Mouse (Mus musculus) 3T3-L1 (cell line): ENCODE measurements around the gene Icam1.

Experiments used
- DNase-seq: peaks from one replicate; pipeline ENCODE4 v3.0.0-alpha.2; 2015; ENCODE audit warnings: low read depth, low spot score

The Icam1 gene

DNA sequence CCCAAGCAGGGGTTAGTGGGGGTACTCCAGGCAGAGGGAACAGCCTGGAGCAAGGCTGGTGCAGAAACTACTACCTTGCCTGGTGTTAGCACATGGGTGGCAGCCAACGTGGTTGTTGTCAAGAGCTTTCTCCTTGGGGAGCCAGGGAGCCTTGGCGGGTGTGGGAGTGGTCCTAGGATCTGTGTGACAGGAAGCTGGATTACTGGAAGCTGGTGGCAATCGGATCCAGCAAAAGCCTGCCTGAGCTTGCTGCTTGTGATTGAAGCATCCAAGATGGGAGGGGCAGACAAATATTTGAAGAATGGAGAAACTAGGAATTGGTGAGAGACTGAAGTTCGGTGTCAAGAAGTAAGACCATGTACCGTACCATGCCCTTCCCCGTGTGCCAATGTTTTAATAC lies 6.5 kb downstream of the Icam1 start:
- DNase-seq = no peak

DNA sequence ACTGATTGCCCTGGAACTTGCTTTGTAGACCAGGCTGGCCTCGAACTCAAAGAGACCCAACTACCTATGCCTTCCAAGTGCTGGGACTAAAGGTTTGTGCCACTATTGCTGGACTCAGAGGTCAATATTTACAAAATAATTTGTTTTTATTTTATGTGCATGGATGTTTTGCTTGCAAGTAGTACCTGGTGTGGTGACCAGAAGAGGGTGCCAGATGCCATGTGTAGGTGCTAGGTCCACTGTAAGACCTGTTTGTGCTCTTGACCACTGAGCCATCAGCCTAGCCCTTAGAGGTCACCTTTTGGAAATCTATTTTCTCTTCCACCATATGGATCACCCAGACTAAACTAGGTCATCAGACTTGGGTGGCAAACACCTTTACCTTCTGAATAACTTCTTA lies 6.9 kb downstream of the Icam1 start:
- no peak for DNase-seq

DNA sequence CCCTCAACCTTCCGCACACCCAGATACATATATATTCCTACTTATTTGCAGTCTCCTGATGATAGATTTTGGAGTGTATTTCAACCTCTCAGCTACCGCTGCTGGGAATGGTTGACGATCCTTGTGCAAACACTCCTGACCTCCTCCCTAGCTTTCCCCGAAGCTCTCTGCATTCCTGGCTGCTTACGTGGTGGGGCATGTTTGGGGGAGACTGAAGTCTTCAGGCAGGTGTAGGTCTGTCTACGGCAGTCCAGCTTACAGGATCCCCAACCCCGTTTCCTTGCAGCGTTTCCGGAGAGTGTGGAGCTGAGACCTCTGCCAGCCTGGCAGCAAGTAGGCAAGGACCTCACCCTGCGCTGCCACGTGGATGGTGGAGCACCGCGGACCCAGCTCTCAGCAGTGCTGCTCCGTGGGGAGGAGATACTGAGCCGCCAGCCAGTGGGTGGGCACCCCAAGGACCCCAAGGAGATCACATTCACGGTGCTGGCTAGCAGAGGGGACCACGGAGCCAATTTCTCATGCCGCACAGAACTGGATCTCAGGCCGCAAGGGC lies 9.5 kb downstream of the Icam1 start:
- DNase-seq = no peak

DNA sequence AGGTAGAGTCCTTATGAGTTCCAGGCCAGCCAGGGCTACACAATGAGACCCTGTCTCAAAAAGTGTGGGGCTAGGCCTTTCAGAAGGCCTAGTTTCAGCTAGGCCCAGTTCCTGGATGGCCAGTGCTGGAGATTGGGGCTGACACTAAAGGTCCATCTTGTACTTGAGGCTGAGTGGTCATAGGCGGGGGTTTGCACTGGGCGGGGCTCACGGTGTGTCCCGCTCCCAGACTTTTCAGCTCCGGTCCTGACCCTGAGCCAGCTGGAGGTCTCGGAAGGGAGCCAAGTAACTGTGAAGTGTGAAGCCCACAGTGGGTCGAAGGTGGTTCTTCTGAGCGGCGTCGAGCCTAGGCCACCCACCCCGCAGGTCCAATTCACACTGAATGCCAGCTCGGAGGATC lies 11.1 kb downstream of the Icam1 start:
- no peak for DNase-seq

DNA sequence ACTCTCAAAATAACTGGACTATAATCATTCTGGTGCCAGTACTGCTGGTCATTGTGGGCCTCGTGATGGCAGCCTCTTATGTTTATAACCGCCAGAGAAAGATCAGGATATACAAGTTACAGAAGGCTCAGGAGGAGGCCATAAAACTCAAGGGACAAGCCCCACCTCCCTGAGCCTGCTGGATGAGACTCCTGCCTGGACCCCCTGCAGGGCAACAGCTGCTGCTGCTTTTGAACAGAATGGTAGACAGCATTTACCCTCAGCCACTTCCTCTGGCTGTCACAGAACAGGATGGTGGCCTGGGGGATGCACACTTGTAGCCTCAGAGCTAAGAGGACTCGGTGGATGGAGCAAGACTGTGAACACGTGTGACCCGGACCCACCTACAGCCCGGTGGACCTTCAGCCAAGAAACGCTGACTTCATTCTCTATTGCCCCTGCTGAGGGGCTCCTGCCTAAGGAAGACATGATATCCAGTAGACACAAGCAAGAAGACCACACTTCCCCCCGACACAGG lies 12.0 kb downstream of the Icam1 start:
- DNase-seq = no peak

DNA sequence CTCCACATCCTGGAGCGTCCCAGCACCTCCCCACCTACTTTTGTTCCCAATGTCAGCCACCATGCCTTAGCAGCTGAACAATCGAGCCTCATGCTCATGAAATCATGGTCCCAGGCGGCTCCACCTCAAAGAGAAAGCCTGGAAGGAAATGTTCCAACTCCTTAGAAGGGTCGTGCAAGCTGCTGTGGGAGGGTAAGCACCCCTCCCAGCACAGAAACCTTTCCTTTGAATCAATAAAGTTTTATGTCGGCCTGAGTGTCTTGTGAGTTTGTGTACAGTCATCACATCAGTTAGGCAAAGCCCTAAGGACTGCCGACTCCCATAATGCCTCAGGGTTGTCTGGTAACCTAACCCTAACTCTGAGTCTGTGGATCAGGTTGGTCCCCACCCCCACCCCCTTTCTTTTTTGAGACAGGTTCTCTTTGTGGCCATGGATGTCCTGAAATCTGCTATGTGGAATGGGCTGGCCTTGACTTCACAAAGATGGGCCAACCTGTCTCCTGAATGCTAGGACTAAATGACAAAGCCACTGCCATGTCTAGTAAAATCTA lies 12.8 kb downstream of the Icam1 start:
- no peak for DNase-seq

DNA sequence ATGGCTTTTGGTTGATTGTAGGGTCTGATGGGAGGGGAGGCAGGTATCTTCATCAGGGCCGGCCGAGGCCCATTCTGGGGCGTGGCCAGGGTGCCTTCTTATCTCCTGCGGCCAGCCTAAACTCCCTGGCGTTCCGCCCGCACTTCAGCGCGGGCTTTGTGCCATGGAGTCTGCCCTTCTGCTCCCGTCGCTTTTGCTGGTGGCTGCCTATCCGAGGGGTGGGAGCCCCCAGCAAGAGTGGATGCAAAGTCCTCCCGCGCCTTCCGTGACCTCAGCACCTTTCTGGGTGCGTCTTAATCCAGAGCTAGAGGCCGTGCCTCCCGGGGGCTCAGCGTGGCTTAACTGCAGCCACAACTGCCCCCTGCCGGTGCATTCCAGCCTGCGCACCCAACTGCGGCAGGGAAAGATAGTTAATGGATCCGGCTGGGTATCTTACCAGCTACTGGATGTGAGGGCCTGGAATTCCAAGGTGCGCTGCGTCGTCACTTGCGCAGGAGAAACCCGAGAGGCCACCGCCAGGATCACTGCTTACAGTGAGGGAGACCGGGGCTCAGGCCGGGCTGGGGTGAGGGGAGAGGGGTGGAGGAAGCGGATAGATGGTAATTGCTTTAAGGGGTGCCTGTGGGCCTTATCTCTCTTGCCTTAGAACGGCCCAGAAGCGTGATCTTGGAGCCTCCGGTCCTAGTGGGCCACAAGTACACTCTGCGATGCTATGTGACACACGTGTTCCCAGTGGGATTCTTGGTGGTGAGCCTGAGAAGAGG lies 13.7 kb downstream of the Icam1 start, which contains the start of gene Icam4:
Gene Icam4, plus strand, starts transcription at position 83 of the 764 bp plus-strand sequence.
- DNase-seq = peak; percentile 49

DNA sequence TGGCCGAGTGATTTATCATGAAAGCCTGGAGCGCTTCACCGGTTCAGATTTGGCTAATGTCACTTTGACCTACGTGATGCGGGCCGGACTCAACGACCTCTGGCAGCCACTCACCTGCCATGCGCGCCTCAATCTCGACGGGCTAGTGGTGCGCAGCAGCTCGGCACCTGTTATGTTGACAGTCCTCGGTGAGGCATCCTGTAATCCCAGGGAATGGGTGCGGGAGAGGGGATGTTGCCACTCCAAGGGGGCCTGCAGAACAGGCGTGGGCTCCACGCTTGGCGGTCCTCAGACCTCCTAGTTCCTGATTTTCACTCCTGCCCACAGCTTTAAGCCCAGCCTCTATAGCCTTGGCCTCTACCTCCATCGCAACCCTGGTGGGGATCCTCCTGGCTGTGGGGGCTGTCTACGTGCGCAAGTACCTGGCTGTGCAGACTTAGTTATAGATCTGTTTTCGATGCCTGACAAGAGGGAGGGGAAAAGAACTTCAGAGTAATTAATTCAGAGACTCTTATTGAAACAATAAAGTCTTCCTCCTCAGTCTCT lies 14.3 kb downstream of the Icam1 start:
- DNase-seq = no peak

DNA sequence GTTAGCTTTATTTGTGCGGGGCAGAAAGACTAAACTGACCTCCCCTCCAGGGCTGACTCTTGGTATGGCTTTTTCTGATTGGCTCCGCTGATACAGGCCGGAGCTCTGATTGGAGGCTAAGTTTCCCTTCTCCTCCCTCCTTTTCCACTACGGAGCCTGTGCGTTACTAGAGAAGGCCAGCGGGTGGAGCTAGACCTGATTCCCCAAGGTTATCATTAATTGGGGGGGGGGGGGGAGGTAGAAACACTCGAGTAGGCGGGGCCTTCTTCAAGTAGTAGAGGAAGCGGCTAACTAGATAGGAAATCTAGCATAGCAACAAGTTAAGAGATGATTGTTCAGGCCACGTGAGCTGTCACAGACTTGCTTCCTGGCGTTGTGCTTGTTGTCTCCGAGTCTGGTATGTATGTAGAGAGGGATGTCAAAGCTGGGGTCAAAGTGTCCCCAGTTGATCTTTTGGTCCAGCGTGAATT lies 15.0 kb downstream of the Icam1 start:
- peak; percentile 97 for DNase-seq

DNA sequence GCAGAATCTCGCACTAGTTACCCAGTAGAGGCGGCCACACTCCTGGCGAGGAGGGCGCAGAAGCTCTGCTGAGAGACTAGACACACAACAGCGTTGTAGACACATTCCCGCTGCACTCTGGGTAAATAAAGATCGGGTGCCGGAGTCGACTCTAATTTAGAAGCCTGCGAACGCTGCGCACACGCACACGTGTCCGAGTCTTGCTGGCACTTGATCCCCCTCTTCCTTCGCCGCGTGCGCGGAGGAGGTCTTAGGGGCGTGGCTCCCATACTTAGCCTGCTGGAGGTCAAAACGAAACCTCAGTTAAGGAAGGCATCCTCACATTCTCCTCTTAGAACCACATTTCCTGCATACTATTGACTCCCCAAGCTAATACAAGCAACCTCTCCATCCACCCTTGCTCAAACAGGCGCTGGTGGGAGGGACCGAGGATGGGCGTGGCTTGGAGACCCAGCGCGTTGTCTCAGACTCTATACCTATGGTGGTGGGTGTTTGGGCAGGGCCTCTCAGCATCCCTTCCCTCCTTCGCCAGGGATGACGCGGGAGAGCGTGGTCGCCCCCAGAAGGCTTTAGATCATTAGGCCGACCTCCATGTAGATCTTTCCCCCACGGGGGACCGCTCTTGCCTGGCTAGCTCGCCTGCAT lies 15.6 kb downstream of the Icam1 start:
- peak; percentile 84 for DNase-seq

DNA sequence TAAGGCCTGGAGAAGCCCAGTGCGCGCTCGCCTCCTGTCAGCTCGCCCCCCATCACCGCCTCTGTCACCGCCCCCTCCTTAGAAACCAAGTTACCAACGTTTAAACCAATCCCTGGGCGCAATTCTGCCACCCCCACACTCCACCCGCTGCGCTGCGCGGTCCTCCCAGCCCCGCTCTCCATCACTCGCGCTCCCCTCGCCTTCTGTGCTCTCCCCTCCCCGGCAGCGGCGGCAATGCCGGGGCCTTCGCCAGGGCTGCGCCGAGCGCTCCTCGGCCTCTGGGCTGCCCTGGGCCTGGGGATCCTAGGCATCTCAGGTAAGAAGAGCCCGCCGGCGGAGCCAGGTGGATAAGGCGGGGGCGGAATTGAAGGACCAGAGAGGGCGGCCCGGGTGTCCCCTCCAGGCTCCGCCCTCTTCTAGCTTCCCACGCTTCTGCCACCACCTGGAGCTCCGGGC lies 16.1 kb downstream of the Icam1 start, which contains the start of gene Icam5:
Gene Icam5, plus strand, starts transcription at position 178 of the 456 bp plus-strand sequence.
- peak; percentile 45 for DNase-seq

DNA sequence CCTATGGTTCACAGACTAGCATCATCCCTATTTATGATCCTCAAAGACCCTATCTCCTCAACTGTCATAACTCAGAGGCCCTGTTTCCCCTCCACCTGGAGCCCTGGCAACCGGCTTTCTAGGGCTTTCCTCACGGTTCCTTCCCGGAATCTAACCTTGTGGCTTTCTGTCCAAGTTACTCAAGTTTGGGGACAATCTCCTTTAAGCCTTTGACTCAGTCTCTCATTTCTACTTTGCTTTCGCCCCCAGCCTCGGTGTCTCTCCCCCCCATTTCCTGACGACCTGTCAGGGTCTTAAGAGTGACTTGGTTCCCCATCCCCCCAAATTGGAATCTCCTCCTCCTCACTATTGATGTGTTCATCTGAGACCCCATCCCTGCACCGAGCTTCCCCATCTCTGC lies 16.7 kb downstream of the Icam1 start:
- no peak for DNase-seq

DNA sequence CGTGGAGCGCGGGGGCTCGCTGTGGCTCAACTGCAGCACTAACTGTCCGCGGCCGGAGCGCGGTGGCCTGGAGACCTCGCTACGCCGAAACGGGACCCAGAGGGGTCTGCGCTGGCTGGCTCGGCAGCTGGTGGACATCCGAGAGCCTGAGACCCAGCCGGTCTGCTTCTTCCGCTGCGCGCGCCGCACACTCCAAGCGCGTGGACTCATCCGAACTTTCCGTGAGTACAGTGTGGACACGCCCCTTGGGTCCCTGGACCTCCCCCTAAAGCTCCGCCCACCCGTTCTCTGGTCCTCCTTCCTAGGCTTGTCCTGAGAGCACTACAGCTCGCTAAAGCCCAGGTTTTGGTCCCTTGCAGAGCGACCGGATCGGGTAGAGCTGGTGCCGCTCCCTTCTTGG lies 17.4 kb downstream of the Icam1 start:
- peak; percentile 94 for DNase-seq

DNA sequence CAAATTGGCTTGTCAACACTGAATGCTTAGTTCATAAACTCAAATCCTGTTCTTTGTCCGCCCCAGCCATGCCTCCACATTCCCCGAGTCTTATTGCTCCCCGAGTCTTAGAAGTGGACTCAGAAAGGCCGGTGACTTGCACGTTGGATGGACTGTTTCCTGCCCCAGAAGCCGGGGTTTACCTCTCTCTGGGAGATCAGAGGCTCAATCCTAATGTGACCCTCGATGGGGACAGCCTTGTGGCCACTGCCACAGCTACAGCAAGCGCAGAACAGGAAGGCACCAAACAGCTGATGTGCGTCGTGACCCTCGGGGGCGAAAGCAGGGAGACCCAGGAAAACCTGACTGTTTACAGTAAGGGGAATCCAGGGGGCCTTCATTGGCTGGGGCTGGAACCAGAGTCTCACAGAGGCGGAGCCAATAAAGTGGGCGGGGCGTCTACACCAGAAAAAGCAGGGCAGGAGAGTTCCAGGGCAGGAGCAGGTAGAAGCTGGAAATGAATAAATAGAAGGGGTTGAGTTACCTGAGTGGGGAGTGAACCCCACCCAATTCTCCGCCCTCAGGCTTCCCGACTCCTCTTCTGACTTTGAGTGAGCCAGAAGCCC lies 18.8 kb downstream of the Icam1 start:
- DNase-seq = no peak

DNA sequence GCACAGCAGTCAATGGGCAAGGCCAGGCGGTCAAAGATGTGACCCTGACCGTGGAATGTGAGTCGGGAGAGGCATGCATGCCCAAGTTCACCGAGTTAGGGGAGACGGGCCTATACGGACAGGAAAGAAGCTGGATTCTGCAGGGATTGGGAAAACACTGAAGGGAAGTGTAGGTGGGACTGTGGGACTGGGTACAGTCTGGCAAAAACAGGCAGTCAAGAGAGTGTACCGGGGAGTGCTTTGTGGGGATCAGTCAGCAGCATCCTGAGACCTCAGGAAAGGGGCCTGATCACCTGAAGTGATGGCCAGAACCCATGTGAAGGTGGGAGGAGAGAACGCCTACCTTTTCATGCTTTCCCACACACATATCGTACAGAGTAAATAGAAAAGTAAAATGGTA lies 19.8 kb downstream of the Icam1 start:
- no peak for DNase-seq

DNA sequence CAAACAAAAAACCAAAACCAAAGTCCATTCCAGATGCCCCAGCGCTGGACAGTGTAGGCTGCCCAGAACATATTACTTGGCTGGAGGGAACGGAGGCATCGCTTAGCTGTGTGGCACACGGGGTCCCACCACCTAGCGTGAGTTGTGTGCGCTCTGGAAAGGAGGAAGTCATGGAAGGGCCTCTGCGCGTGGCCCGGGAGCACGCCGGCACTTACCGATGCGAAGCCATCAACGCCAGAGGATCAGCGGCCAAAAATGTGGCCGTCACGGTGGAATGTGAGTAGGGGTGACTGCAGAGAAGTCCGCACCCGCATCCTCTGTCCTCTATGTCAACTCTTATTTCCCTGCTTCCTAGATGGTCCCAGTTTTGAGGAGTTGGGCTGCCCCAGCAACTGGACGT lies 20.4 kb downstream of the Icam1 start:
- DNase-seq = no peak

DNA sequence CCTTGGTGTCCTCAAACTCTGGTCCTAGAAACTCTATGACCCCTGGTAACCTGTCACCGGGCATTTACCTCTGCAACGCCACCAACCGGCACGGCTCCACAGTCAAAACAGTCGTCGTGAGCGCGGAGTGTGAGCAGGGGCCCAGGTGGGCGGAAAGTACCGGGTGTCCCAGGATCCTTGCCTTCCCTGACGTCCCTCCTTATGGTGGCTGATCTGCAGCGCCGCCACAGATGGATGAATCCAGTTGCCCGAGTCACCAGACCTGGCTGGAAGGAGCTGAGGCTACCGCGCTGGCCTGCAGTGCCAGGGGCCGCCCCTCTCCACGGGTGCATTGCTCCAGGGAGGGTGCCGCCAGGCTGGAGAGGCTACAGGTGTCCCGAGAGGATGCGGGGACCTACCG lies 20.9 kb downstream of the Icam1 start:
- no peak for DNase-seq

DNA sequence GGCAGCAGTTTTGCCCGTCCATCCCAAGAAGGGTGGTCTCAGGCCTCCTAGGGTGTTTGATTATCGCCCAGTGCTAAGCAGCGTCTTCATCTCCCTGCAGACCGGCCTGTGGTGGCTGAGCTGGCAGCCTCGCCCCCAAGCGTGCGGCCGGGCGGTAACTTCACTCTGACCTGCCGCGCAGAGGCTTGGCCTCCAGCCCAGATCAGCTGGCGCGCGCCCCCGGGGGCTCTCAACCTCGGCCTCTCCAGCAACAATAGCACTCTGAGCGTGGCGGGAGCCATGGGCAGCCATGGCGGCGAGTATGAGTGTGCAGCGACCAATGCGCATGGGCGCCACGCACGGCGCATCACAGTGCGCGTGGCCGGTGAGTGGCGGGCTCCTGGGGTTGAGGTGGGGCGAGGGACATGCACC lies 21.7 kb downstream of the Icam1 start:
- DNase-seq = no peak

DNA sequence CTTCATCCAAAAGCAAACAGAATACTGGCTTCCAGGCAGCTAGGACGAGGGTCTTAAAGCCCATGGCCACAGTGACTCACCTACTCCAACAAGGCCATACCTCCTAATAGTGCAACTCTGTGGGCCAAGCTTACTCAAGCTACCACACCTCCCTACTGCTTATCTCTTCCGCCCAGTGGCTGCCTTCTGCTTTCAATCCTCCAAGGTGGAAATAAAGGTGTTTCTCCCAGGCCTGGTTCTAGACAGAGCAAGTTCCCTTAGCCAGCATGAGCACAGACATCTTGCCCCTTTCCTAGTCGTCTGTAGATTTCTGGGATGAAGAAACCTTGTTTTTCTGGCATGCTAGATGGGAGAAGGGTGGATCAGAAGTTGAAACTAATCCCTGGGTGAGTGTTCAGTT lies 24.0 kb downstream of the Icam1 start:
- DNase-seq = no peak

DNA sequence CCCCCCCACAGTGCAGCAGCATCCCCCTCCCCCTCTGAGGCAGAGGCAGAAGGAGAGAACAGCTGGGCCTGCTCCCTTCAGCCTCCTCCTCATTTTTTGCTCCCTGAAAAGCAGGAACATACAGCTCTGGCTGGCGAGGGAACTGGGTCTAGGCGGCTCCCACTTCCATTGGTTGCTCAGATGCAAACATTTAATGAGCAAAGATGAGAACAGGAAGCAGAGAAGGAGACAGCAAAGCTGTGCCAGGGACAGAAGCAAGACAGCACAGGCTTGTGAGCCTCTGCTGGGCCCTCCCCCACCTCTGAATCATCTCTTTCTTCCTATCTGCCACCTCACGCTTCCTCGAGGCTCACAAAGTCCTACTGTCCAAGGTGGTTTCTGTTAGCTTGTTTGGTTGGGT lies 25.5 kb downstream of the Icam1 start:
- DNase-seq = peak; percentile 34

DNA sequence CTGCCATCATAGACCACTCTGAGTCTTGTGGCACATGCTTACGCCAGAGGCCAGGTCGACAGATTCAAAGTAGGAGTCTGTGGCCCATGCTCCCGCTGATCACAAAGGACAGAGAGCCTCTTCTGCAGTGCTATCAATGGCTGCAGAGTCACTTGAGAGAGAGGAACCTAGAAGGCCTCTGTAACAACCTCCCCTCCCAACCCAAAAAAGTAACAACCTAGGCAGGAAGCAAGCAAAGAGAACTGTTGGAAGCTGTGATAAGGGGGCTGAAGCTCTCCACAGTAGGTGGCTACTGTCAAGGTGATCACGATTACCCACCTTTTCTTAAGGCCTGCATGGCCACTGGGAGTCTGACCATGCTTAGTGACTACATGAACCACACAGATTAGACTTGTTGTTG lies 27.8 kb downstream of the Icam1 start:
- DNase-seq = no peak
